Mouse (Mus musculus) c-Kit-positive CD71-positive TER-119-positive erythroid progenitor cells, embryonic 14.5 days (primary cell): ENCODE results near the gene Aurkc.
"Not testable (repeated sequence)": the region's sequence is repeated elsewhere in the genome, so short reads cannot be mapped to it uniquely, and the experiment has no call there.

Experiments
- DNase-seq: peaks from one replicate; pipeline ENCODE4 v3.0.0-alpha.2; 2013; ENCODE audit warnings: low spot score

The Aurkc gene

GRCm38 (mm10) chr7:6995251-6995650 is at the start of gene Aurkc:
Gene Aurkc (plus strand): TSS chr7:6995300.
- DNase-seq: not testable (repeated sequence)

GRCm38 (mm10) chr7:6948061-6948460 is 47.0 kb upstream of the Aurkc start:
- DNase-seq: not testable (repeated sequence)

- DNase-seq: no peak
Measured at GRCm38 (mm10) chr7:6956576-6956975, 38.5 kb upstream of the Aurkc start.

GRCm38 (mm10) chr7:6958574-6958973 is 36.5 kb upstream of the Aurkc start:
- no peak for DNase-seq

- DNase-seq: no peak
Measured at GRCm38 (mm10) chr7:6973566-6973965, 21.5 kb upstream of the Aurkc start.

- DNase-seq: no peak
Measured at GRCm38 (mm10) chr7:6976890-6977289, 18.2 kb upstream of the Aurkc start.

- DNase-seq: not testable (repeated sequence)
Measured at GRCm38 (mm10) chr7:6998914-6999313, 3.8 kb downstream of the Aurkc start.

- DNase-seq: not testable (repeated sequence)
Measured at GRCm38 (mm10) chr7:7005441-7005840, 10.3 kb downstream of the Aurkc start.

- no peak for DNase-seq
Measured at GRCm38 (mm10) chr7:7027445-7027844, 32.3 kb downstream of the Aurkc start.

- not testable (repeated sequence) for DNase-seq
Measured at GRCm38 (mm10) chr7:7049659-7050320, 54.7 kb downstream of the Aurkc start.
